Mouse (Mus musculus): ENCODE measurements at regions not wholly inside any gene's neighbourhood (a gene's known extent, or its start where the extent isn't known, plus 50 kb on each side); places are given as distances from the start of the nearest gene placed in this dataset.

GRCm38 (mm10) chr8:95986410-95986809 is 98.1 kb upstream of the Got2 start:
- TF ChIP-seq CHD2 (IDR thresholded peaks at IDR 0.05; ENCODE audit: low read depth, low read length) (no peak), ZC3H11A (IDR thresholded peaks at IDR 0.05; ENCODE audit: borderline replicate concordance, low read depth, low read length) (no peak)

All from ES-E14 (cell line).